ENCODE assay signal across 20 mouse cellular contexts in the genomic region with DNA sequence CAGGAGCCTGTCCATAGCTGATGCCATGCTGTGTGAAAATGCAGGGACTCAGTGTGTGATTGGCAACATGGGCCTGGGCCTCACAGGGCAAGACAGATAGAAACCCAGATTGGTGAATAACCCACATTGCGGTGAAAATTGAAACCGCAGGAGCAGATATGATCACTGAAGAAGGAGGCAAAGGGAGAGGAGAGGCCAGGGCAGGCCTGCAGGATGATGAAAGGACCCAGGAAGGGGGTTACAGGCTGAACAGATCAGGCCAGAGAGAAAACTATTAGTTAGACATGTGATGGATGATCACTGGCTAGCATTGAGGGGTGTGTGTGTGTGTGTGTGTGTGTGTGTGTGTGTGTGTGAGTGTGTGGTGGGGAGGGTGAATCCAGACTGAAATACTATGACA.
DNase-seq lines count a peak whose midpoint lies in the region; ATAC-seq and TF ChIP-seq lines count a peak whose summit lies in the region.
"Had no signal": no experiment of that assay in that cellular context is flagged by ENCODE, and none has a peak within 500 bp of the region (broad histone marks: within the 10 kb centered on the region; RNA-seq: fewer than 3 reads in every experiment).

No protein-coding gene starts in this region.

- no peak for TF ChIP-seq CTCF in liver, postnatal 0 days (IDR thresholded peaks at IDR 0.05; ENCODE audit: low read depth)

- H3K4me2 ChIP-seq in liver, postnatal 0 days (ENCODE audit: low read depth, low read length): no peak overlapping the region
- no peak overlapping the region for H3K4me2 ChIP-seq in hindbrain, embryonic 14.5 days (replicated peaks)
- H3K4me2 ChIP-seq: forebrain, embryonic 12.5 days; heart, embryonic 15.5 days; liver, embryonic 13.5 days; stomach, embryonic 15.5 days had no signal

- WGBS in liver, postnatal 0 days (ENCODE audit: insufficient replicate concordance): 50% methylated on average over 2 of the region's 2 CpGs
- 71% methylated on average over 2 of the region's 2 CpGs for WGBS in hindbrain, embryonic 14.5 days

- 0 out of 2 replicates have a peak overlapping the region, but pooled peaks have one; percentile 16 for H3K27ac ChIP-seq in liver, postnatal 0 days (ENCODE audit: low read depth)
- H3K27ac ChIP-seq in hindbrain, embryonic 14.5 days: peak overlapping the region; percentile 41
- H3K27ac ChIP-seq: forebrain, embryonic 12.5 days; heart, embryonic 15.5 days; liver, embryonic 13.5 days; stomach, embryonic 15.5 days had no signal

- no peak for DNase-seq in liver, postnatal 0 days
- DNase-seq in liver: no peak
- peak; percentile 18 for DNase-seq in 416B (ENCODE audit: low read depth)
- DNase-seq in A20 (ENCODE audit: low read depth, low spot score): peak; percentile 27
- DNase-seq in hindbrain, embryonic 14.5 days (ENCODE audit: low spot score): no peak
- no peak for DNase-seq in right cerebral cortex, postnatal 4 days
- no peak for DNase-seq in ovary, postnatal 36 days (ENCODE audit: low spot score)
- no peak for DNase-seq in gastrocnemius, postnatal 10 days
- DNase-seq: cerebellum, adult 2 months; embryo, embryonic 11 days; heart, adult 11 months; kidney, postnatal 25 days; left cerebral cortex, postnatal 4 days; liver, embryonic 13.5 days; lung, postnatal 10 days; retina, postnatal 1 day had no signal

- H3K36me3 ChIP-seq in liver, postnatal 0 days (replicated peaks; ENCODE audit: insufficient read depth, low read length): no peaks in the 10 kb centered on the region
- H3K36me3 ChIP-seq in hindbrain, embryonic 14.5 days (replicated peaks; ENCODE audit: control insufficient read depth, insufficient read depth): no peaks in the 10 kb centered on the region
- H3K36me3 ChIP-seq: forebrain, embryonic 12.5 days; heart, embryonic 15.5 days; liver, embryonic 13.5 days; stomach, embryonic 15.5 days had no signal

- 0 out of 2 replicates have a peak, but pooled peaks have one; percentile 8 for ATAC-seq in liver, postnatal 0 days
- ATAC-seq in hindbrain, embryonic 14.5 days (ENCODE audit: low FRiP score): no peak
- ATAC-seq: Patski had no signal

- no peak for TF ChIP-seq EP300 in liver, postnatal 0 days (IDR thresholded peaks at IDR 0.05; ENCODE audit: low read depth)

- no peak overlapping the region for H3K4me3 ChIP-seq in liver, postnatal 0 days (ENCODE audit: low read depth, low read length)
- no peak overlapping the region for H3K4me3 ChIP-seq in hindbrain, embryonic 14.5 days (replicated peaks; ENCODE audit: low read length)
- H3K4me3 ChIP-seq: forebrain, embryonic 12.5 days; heart, embryonic 15.5 days; liver, embryonic 13.5 days; stomach, embryonic 15.5 days had no signal

- H3K27me3 ChIP-seq in liver, postnatal 0 days (ENCODE audit: insufficient read depth, low read length): no peaks in the 10 kb centered on the region
- no peaks in the 10 kb centered on the region for H3K27me3 ChIP-seq in hindbrain, embryonic 14.5 days (ENCODE audit: control insufficient read depth, insufficient read depth, low read length)
- H3K27me3 ChIP-seq: forebrain, embryonic 12.5 days; heart, embryonic 15.5 days; liver, embryonic 13.5 days; Patski; stomach, embryonic 15.5 days had no signal

- peaks cover 5% of the 10 kb centered on the region; the same call in 1 of the 2 replicates for H3K4me1 ChIP-seq in liver, postnatal 0 days (ENCODE audit: insufficient read depth)
- peaks cover 10% of the 10 kb centered on the region for H3K4me1 ChIP-seq in hindbrain, embryonic 14.5 days (replicated peaks; ENCODE audit: control insufficient read depth, insufficient read depth, low read length)
- H3K4me1 ChIP-seq: forebrain, embryonic 12.5 days; liver, embryonic 13.5 days; stomach, embryonic 15.5 days had no signal

- H3K9ac ChIP-seq in liver, postnatal 0 days (replicated peaks): no peak overlapping the region
- H3K9ac ChIP-seq in hindbrain, embryonic 14.5 days: no peak overlapping the region
- H3K9ac ChIP-seq: forebrain, embryonic 12.5 days; heart, embryonic 15.5 days; liver, embryonic 13.5 days; stomach, embryonic 15.5 days had no signal

- no peaks in the 10 kb centered on the region for H3K9me3 ChIP-seq in liver, postnatal 0 days (ENCODE audit: low read length)
- no peaks in the 10 kb centered on the region for H3K9me3 ChIP-seq in hindbrain, embryonic 14.5 days (ENCODE audit: control insufficient read depth, low read length)
- H3K9me3 ChIP-seq: forebrain, embryonic 12.5 days; heart, embryonic 15.5 days; liver, embryonic 13.5 days; stomach, embryonic 15.5 days had no signal

Comparison
In these comparisons a context has a peak if more than half of its experiments do, and no peak if none do; other contexts are left out.
1. DNase-seq: peak in 416B (single experiment) and A20 (single experiment); none in liver, postnatal 0 days (single experiment), liver (single experiment), hindbrain, embryonic 14.5 days (single experiment), right cerebral cortex, postnatal 4 days (single experiment), ovary, postnatal 36 days (single experiment) and gastrocnemius, postnatal 10 days (single experiment).